Mouse (Mus musculus) cortical plate, adult 2 months (tissue): Measurements from ENCODE around the gene Rnf121.

Experiments
- CTCF ChIP-seq: fragments of 200-500 bp; IDR thresholded peaks from 2 replicates; pipeline ENCODE4 v1.5.1; 2011; ENCODE audit warnings: mild to moderate bottlenecking, control low read depth, low read length; ENCODE audit not compliant: insufficient read depth; ENCODE audit errors: extremely low read depth
- POLR2A ChIP-seq: fragments of 200-500 bp; IDR thresholded peaks from 2 replicates; pipeline ENCODE4 v1.6.1; 2011; ENCODE audit warnings: mild to moderate bottlenecking, low read length, control low read depth; ENCODE audit not compliant: insufficient read depth; ENCODE audit errors: extremely low read depth

- no peak for TF ChIP-seq CTCF
- TF ChIP-seq POLR2A: no peak
These were observed 17.5 kb upstream of the Rnf121 start, which contains the start of gene Trpc2 for GRCm38 (mm10) chr7:102082816-102083215.
